In the genomic region with DNA sequence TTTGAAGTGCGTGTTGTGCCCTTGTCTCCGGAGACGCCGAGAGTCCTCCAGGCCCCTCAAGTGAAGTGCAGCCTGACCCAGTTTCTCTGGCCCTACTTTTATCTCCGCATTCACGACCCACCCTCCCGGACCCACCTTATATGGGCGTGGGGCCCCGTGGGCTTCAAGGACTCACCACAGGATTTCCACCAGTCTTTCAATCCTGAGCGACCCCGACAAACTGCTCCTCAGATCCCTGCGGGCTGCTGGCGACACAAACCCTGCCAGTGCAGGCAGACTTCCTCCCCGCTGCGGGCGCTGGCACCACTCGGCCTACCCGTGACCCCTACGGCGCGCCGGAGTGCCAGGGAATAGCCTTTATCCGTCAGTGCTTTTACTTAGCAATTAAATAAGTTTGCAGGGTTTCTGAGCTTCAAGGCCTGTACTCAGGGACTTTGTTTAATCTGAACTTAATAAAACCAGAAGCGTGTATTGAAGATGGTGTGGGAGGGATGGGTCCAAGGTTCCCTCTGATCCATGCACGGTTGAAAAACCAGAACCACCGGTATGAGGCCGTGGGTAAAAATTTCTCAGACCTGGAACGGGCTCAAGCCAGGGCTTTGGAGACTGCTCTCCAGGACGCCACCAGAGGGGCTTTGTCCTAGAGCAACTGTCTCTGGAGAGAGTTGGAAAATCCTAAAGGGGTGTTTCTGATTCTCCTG, we compare ENCODE assay signal across 8 mouse cellular contexts. TPM values are rescaled to one million over a fixed set of nuclear protein-coding genes. Genes with fewer than 3 reads are reported as not detected.
DNase-seq lines count a peak whose midpoint lies in the region; ATAC-seq lines count a peak whose summit lies in the region.

Ppt2 (minus strand) TSS at position 568 of the 701 bp plus-strand sequence.

- peak within 1 kb of the TSS; percentile 87 for H3K4me2 ChIP-seq in forebrain, embryonic 12.5 days

- peak within 1 kb of the TSS; percentile 73 for H3K9ac ChIP-seq in forebrain, embryonic 12.5 days

- peak within 1 kb of the TSS; percentile 72 for H3K4me3 ChIP-seq in erythroblast, embryonic 14.5 days (replicated peaks)
- peak within 1 kb of the TSS; percentile 71 for H3K4me3 ChIP-seq in forebrain, embryonic 12.5 days (replicated peaks)

- intact Hi-C loops in heart, postnatal 36 days (cut with DNase I): loop anchor here (1.0 to 2.0 kb wide), 2 partner anchors 15 to 22 kb away; no protein-coding TSS in a partner anchor

- peak within 1 kb of the TSS; percentile 92 for H3K27ac ChIP-seq in forebrain, embryonic 12.5 days

- ATAC-seq in erythroblast, adult 5-6 weeks (replicated peaks; ENCODE audit: low FRiP score, poor library complexity, severe bottlenecking): no peak
- ATAC-seq in forebrain, embryonic 12.5 days (ENCODE audit: low FRiP score): no peak

- DNase-seq in adrenal gland, postnatal 10 days: peak; percentile 79
- DNase-seq in heart, postnatal 36 days: peak in 1 of 2 experiments; percentile 68
- no peak for DNase-seq in large intestine, adult 2 months (ENCODE audit: low read depth, low spot score)
- DNase-seq in lung, postnatal 14 days: peak; percentile 62
- DNase-seq in thymus, adult 18-20 months: peak; percentile 59 to 66

- WGBS in forebrain, embryonic 12.5 days: 6% methylated on average over 29 of the region's 29 CpGs
- 1% methylated on average over 29 of the region's 29 CpGs for WGBS in large intestine, adult 2 months

- H3K36me3 ChIP-seq in erythroblast, embryonic 14.5 days (ENCODE audit: control insufficient read depth): peaks cover 4% of the 10 kb centered on the region
- H3K36me3 ChIP-seq in forebrain, embryonic 12.5 days (replicated peaks): peaks cover under 1% of the 10 kb centered on the region; the same call in 1 of the 2 replicates

- peaks cover 67% of the 10 kb centered on the region for H3K27me3 ChIP-seq in erythroblast, embryonic 14.5 days (ENCODE audit: control insufficient read depth)
- peaks cover 43% of the 10 kb centered on the region for H3K27me3 ChIP-seq in forebrain, embryonic 12.5 days

- peaks cover 38% of the 10 kb centered on the region for H3K4me1 ChIP-seq in erythroblast, embryonic 14.5 days (ENCODE audit: control insufficient read depth)
- peaks cover 64% of the 10 kb centered on the region for H3K4me1 ChIP-seq in forebrain, embryonic 12.5 days

- peaks cover 3% of the 10 kb centered on the region; the same call in 1 of the 2 replicates for H3K9me3 ChIP-seq in erythroblast, embryonic 14.5 days (ENCODE audit: control insufficient read depth, low read length)
- H3K9me3 ChIP-seq in forebrain, embryonic 12.5 days: no peaks in the 10 kb centered on the region

RNA-seq across cellular contexts. Expression of gene Ppt2, which starts in this region (rescaled TPM):
- 1.4 and 1.7 TPM in 2 replicates for polyA plus RNA-seq in erythroblast, embryonic 14.5 days (2012)
- 13.6 and 21.3 TPM in 2 replicates for total RNA-seq in erythroblast, adult 5-6 weeks (2015; ENCODE audit: low replicate concordance)
- total RNA-seq in erythroblast, adult 5-6 weeks (2017; ENCODE audit: low replicate concordance): 2.9 and 3.3 TPM in 2 replicates
- total RNA-seq in adrenal gland, postnatal 10 days (2021): 10 to 100 TPM; 47.8 to 48.0 TPM
- 20.3 and 21.2 TPM in 2 replicates for polyA plus RNA-seq in forebrain, embryonic 12.5 days (2016; fragmentation: Nextera tagmentation; extraction: Ambion mirVana)
- total RNA-seq in heart, postnatal 36 days (2021): 10 to 100 TPM; 54.4 to 55.5 TPM
- polyA plus RNA-seq in large intestine, adult 2 months (2012; rRNA removed): 31.1 and 35.8 TPM in 2 replicates
